ENCODE assay signal across 29 mouse cellular contexts in the genomic region with DNA sequence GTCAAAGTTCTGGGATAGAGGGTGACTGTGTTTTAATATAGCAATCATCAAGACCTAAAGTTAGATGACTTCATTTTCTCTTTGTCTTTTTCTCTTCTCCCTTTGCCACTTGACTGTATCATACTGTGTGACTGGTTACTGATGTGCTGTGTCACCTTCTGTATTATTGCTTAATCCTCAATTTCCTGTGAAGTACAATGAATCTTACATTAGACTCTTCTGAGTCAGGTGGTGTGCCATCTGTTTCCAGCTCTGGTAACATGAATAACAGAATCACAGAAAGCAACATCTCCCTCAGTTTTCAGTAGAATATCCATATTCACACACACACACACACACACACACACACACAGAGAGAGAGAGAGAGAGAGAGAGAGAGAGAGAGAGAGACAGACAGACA.
A peak's percentile ranks its signal among the peaks of the same experiment; 100 is the strongest.
DNase-seq lines count a peak whose midpoint lies in the region; ATAC-seq and TF ChIP-seq lines count a peak whose summit lies in the region.
"Had no signal": no experiment of that assay in that cellular context is flagged by ENCODE, and none has a peak within 500 bp of the region (broad histone marks: within the 10 kb centered on the region; RNA-seq: fewer than 3 reads in every experiment).

No protein-coding gene starts in this region.

- H3K9ac ChIP-seq in hindbrain, embryonic 11.5 days (ENCODE audit: low read depth, low read length), result no peak overlapping the region
- H3K9ac ChIP-seq: forebrain, embryonic 15.5 days; heart, embryonic 12.5 days; heart, embryonic 15.5 days; hindbrain, embryonic 14.5 days had no signal

- H3K36me3 ChIP-seq in hindbrain, embryonic 11.5 days (ENCODE audit: control insufficient read depth, insufficient read depth, low read length), result no peaks in the 10 kb centered on the region
- H3K36me3 ChIP-seq: forebrain, embryonic 10.5 days; forebrain, embryonic 15.5 days; G1E; heart, embryonic 12.5 days; heart, embryonic 15.5 days; hindbrain, embryonic 10.5 days had no signal

- TF ChIP-seq CTCF in brain, embryonic 14.5 days (IDR thresholded peaks at IDR 0.05; ENCODE audit: borderline replicate concordance, extremely low read depth, insufficient read depth, insufficient read length), result no peak

- no peaks in the 10 kb centered on the region for H3K27me3 ChIP-seq in hindbrain, embryonic 11.5 days (ENCODE audit: control insufficient read depth, insufficient read depth, low read length)
- H3K27me3 ChIP-seq: CH12.LX; forebrain, embryonic 15.5 days; heart, embryonic 12.5 days; heart, embryonic 15.5 days; Patski had no signal

- no peak for TF ChIP-seq POLR2A in brain, embryonic 14.5 days (IDR thresholded peaks at IDR 0.05; ENCODE audit: borderline replicate concordance, extremely low read depth, insufficient read depth, insufficient read length, poor library complexity, severe bottlenecking)

- no peak overlapping the region for H3K4me3 ChIP-seq in hindbrain, embryonic 11.5 days (ENCODE audit: low read depth, low read length)
- H3K4me3 ChIP-seq: forebrain, embryonic 10.5 days; forebrain, embryonic 15.5 days; gastrocnemius, adult 2 months; heart, embryonic 12.5 days; heart, embryonic 15.5 days; hindbrain, embryonic 10.5 days had no signal

- ATAC-seq in hindbrain, embryonic 11.5 days (ENCODE audit: low FRiP score), result no peak
- ATAC-seq: forebrain, embryonic 15.5 days; hindbrain, postnatal 0 days; inflammation-experienced regulatory T-cells, adult 6 months; intestine, embryonic 16.5 days; Patski had no signal

- H3K9me3 ChIP-seq in hindbrain, embryonic 11.5 days (ENCODE audit: control insufficient read depth, low read length), result no peaks in the 10 kb centered on the region
- H3K9me3 ChIP-seq: forebrain, embryonic 10.5 days; forebrain, embryonic 15.5 days; heart, embryonic 12.5 days; heart, embryonic 15.5 days; hindbrain, embryonic 10.5 days had no signal

- peak; percentile 51 for DNase-seq in cerebellum, adult 9-10 months
- no peak for DNase-seq in cerebellum, adult 11-12 months
- DNase-seq in layer of hippocampus, adult 9-11 months, result peak; percentile 6
- DNase-seq in layer of hippocampus, adult 8-10 months (ENCODE audit: low spot score in 2 of 2), result no peak
- peak; percentile 26 for DNase-seq in brain, embryonic 14.5 days (ENCODE audit: low read depth)
- peak; percentile 2 for DNase-seq in telencephalon, adult 2 months (ENCODE audit: low read depth, low spot score)
- no peak for DNase-seq in hindbrain, embryonic 11.5 days (ENCODE audit: low spot score)
- DNase-seq: adrenal gland, postnatal 10 days; adrenal gland, postnatal 36 days; B cell, adult 2 months; cerebellum, adult 8-10 months; cerebellum, postnatal 14 days; gastrocnemius, adult 2 months; gastrocnemius, postnatal 14 days; heart, adult 18-20 months; heart, postnatal 10 days; heart, postnatal 36 days had no signal

- H3K4me1 ChIP-seq in hindbrain, embryonic 11.5 days (replicated peaks; ENCODE audit: control insufficient read depth, insufficient read depth, low read length), result no peaks in the 10 kb centered on the region
- H3K4me1 ChIP-seq: forebrain, embryonic 15.5 days; heart, embryonic 12.5 days; heart, embryonic 15.5 days; hindbrain, embryonic 10.5 days had no signal

- no peak overlapping the region for H3K27ac ChIP-seq in hindbrain, embryonic 11.5 days (ENCODE audit: low read depth, low read length)
- H3K27ac ChIP-seq: forebrain, embryonic 10.5 days; forebrain, embryonic 15.5 days; gastrocnemius, adult 2 months; heart, embryonic 15.5 days; hindbrain, embryonic 10.5 days; hindbrain, embryonic 14.5 days; hindbrain, postnatal 0 days had no signal

- no peak overlapping the region for H3K4me2 ChIP-seq in hindbrain, embryonic 11.5 days (replicated peaks; ENCODE audit: low read depth, low read length)
- H3K4me2 ChIP-seq: forebrain, embryonic 15.5 days; heart, embryonic 12.5 days; heart, embryonic 15.5 days; hindbrain, embryonic 14.5 days had no signal

Comparison
In these comparisons a context has a peak if more than half of its experiments do, and no peak if none do; other contexts are left out.
1. DNase-seq: peak in cerebellum, adult 9-10 months (single experiment), layer of hippocampus, adult 9-11 months (single experiment), brain, embryonic 14.5 days (single experiment) and telencephalon, adult 2 months (single experiment); none in cerebellum, adult 11-12 months (single experiment), layer of hippocampus, adult 8-10 months (0 of 2) and hindbrain, embryonic 11.5 days (single experiment).